ENCODE assay signal across 8 mouse cellular contexts in genomic region chr7:4513236-4513635, GRCm38 (mm10). TPM values are rescaled to one million over a fixed set of nuclear protein-coding genes. Genes with fewer than 3 reads are reported as not detected.
DNase-seq lines count a peak whose midpoint lies in the region; ATAC-seq and TF ChIP-seq lines count a peak whose summit lies in the region.

No protein-coding gene starts in this region.

- H3K4me3 ChIP-seq in forebrain, embryonic 10.5 days: no peak overlapping the region
- no peak overlapping the region for H3K4me3 ChIP-seq in forebrain, embryonic 12.5 days (replicated peaks)
- peak overlapping the region; percentile 28 for H3K4me3 ChIP-seq in heart, embryonic 15.5 days
- H3K4me3 ChIP-seq in lung, adult 2 months (replicated peaks; ENCODE audit: extremely low read depth, low read depth, low read length): no peak overlapping the region
- H3K4me3 ChIP-seq in stomach, embryonic 15.5 days (replicated peaks): no peak overlapping the region

- TF ChIP-seq CTCF in lung, adult 2 months (IDR thresholded peaks at IDR 0.05; ENCODE audit: insufficient read depth, low read length): peak; percentile 80

- H3K27ac ChIP-seq in forebrain, embryonic 10.5 days: peak overlapping the region; percentile 71; the same call in 1 of the 2 replicates
- H3K27ac ChIP-seq in forebrain, embryonic 12.5 days: no peak overlapping the region
- H3K27ac ChIP-seq in heart, embryonic 15.5 days: peak overlapping the region; percentile 88
- H3K27ac ChIP-seq in stomach, embryonic 15.5 days: peak overlapping the region; percentile 73

- H3K9ac ChIP-seq in forebrain, embryonic 12.5 days: no peak overlapping the region
- H3K9ac ChIP-seq in heart, embryonic 15.5 days: peak overlapping the region; percentile 28
- no peak overlapping the region for H3K9ac ChIP-seq in stomach, embryonic 15.5 days

- DNase-seq in forebrain, embryonic 10.5 days (ENCODE audit: extremely low spot score, low spot score): peak; percentile 56
- peak; percentile 55 for DNase-seq in 3T3-L1 (ENCODE audit: low read depth, low spot score)
- DNase-seq in adipocyte (ENCODE audit: low spot score): peak; percentile 38
- no peak for DNase-seq in lung, adult 2 months
- DNase-seq in layer of hippocampus, adult 9-11 months: no peak

- H3K4me1 ChIP-seq in forebrain, embryonic 10.5 days: peaks cover 47% of the 10 kb centered on the region
- peaks cover 37% of the 10 kb centered on the region for H3K4me1 ChIP-seq in forebrain, embryonic 12.5 days
- peaks cover 87% of the 10 kb centered on the region for H3K4me1 ChIP-seq in heart, embryonic 15.5 days (replicated peaks)
- H3K4me1 ChIP-seq in lung, adult 2 months (ENCODE audit: control insufficient read depth, insufficient read depth, low read length): no peaks in the 10 kb centered on the region
- peaks cover 21% of the 10 kb centered on the region for H3K4me1 ChIP-seq in stomach, embryonic 15.5 days

- H3K4me2 ChIP-seq in forebrain, embryonic 12.5 days: no peak overlapping the region
- H3K4me2 ChIP-seq in heart, embryonic 15.5 days: peak overlapping the region; percentile 56
- peak overlapping the region; percentile 1; the same call in 1 of the 2 replicates for H3K4me2 ChIP-seq in stomach, embryonic 15.5 days

- H3K27me3 ChIP-seq in forebrain, embryonic 10.5 days (ENCODE audit: poor library complexity, severe bottlenecking): peaks cover 10% of the 10 kb centered on the region
- H3K27me3 ChIP-seq in forebrain, embryonic 12.5 days: peaks cover 11% of the 10 kb centered on the region; the same call in 1 of the 2 replicates
- H3K27me3 ChIP-seq in heart, embryonic 15.5 days: no peaks in the 10 kb centered on the region
- H3K27me3 ChIP-seq in stomach, embryonic 15.5 days (replicated peaks): no peaks in the 10 kb centered on the region

- 35% methylated on average over 13 of the region's 13 CpGs for WGBS in forebrain, embryonic 10.5 days
- 42% methylated on average over 13 of the region's 13 CpGs for WGBS in forebrain, embryonic 12.5 days
- 18% methylated on average over 13 of the region's 13 CpGs for WGBS in heart, embryonic 15.5 days
- 30% methylated on average over 13 of the region's 13 CpGs for WGBS in lung, adult 2 months
- 32% methylated on average over 13 of the region's 13 CpGs for WGBS in stomach, embryonic 15.5 days

- no peaks in the 10 kb centered on the region for H3K36me3 ChIP-seq in forebrain, embryonic 10.5 days (replicated peaks)
- no peaks in the 10 kb centered on the region for H3K36me3 ChIP-seq in forebrain, embryonic 12.5 days (replicated peaks)
- peaks cover 5% of the 10 kb centered on the region; the same call in 1 of the 2 replicates for H3K36me3 ChIP-seq in heart, embryonic 15.5 days
- H3K36me3 ChIP-seq in stomach, embryonic 15.5 days: no peaks in the 10 kb centered on the region

- no peak for TF ChIP-seq POLR2A in lung, adult 2 months (IDR thresholded peaks at IDR 0.05; ENCODE audit: borderline replicate concordance, extremely low read depth, low read depth, low read length)

- peaks cover 4% of the 10 kb centered on the region; the same call in 1 of the 2 replicates for H3K9me3 ChIP-seq in forebrain, embryonic 10.5 days
- no peaks in the 10 kb centered on the region for H3K9me3 ChIP-seq in forebrain, embryonic 12.5 days
- no peaks in the 10 kb centered on the region for H3K9me3 ChIP-seq in heart, embryonic 15.5 days (replicated peaks)
- no peaks in the 10 kb centered on the region for H3K9me3 ChIP-seq in stomach, embryonic 15.5 days

- ATAC-seq in forebrain, embryonic 12.5 days (ENCODE audit: low FRiP score): no peak
- no peak for ATAC-seq in heart, embryonic 15.5 days (replicated peaks; ENCODE audit: insufficient number of reproducible peaks, insufficient read depth, low FRiP score, low read depth)
- ATAC-seq in stomach, embryonic 15.5 days (ENCODE audit: insufficient read depth, low FRiP score, low read depth): no peak

RNA-seq across cellular contexts. Expression of gene Tnnt1, which starts 2.9 kb away (rescaled TPM):
- 4.3 and 4.5 TPM in 2 replicates for polyA plus RNA-seq in forebrain, embryonic 10.5 days (2016; fragmentation: Nextera tagmentation; extraction: Ambion mirVana)
- 5.6 and 8.3 TPM in 2 replicates for polyA plus RNA-seq in forebrain, embryonic 12.5 days (2016; fragmentation: Nextera tagmentation; extraction: Ambion mirVana)
- polyA plus RNA-seq in heart, embryonic 15.5 days (2015; fragmentation: Nextera tagmentation; extraction: Ambion mirVana): 255 and 278 TPM in 2 replicates
- polyA plus RNA-seq in lung, adult 2 months (2012; rRNA removed): 0.81 and 0.89 TPM in 2 replicates
- 25.5 and 33.1 TPM in 2 replicates for polyA plus RNA-seq in stomach, embryonic 15.5 days (2015; fragmentation: Nextera tagmentation; extraction: Ambion mirVana)

RNA-seq across cellular contexts. Expression of gene Tnni3, which starts 10.8 kb away (rescaled TPM):
- 1.8 and 1.9 TPM in 2 replicates for polyA plus RNA-seq in forebrain, embryonic 10.5 days (2016; fragmentation: Nextera tagmentation; extraction: Ambion mirVana)
- 2.2 and 2.4 TPM in 2 replicates for polyA plus RNA-seq in forebrain, embryonic 12.5 days (2016; fragmentation: Nextera tagmentation; extraction: Ambion mirVana)
- polyA plus RNA-seq in heart, embryonic 15.5 days (2015; fragmentation: Nextera tagmentation; extraction: Ambion mirVana): 2,753 and 3,427 TPM in 2 replicates
- polyA plus RNA-seq in lung, adult 2 months (2012; rRNA removed): 428 and 438 TPM in 2 replicates
- 5.4 and 6.4 TPM in 2 replicates for polyA plus RNA-seq in stomach, embryonic 15.5 days (2015; fragmentation: Nextera tagmentation; extraction: Ambion mirVana)

RNA-seq across cellular contexts. Expression of gene Ppp1r12c, which starts 11.8 kb away (rescaled TPM):
- polyA plus RNA-seq in forebrain, embryonic 10.5 days (2016; fragmentation: Nextera tagmentation; extraction: Ambion mirVana): 34.2 and 34.8 TPM in 2 replicates
- polyA plus RNA-seq in forebrain, embryonic 12.5 days (2016; fragmentation: Nextera tagmentation; extraction: Ambion mirVana): 54.6 and 59.7 TPM in 2 replicates
- polyA plus RNA-seq in heart, embryonic 15.5 days (2015; fragmentation: Nextera tagmentation; extraction: Ambion mirVana): 32.5 and 43.7 TPM in 2 replicates
- polyA plus RNA-seq in lung, adult 2 months (2012; rRNA removed): 92.3 and 108 TPM in 2 replicates
- 51.7 and 53.6 TPM in 2 replicates for polyA plus RNA-seq in stomach, embryonic 15.5 days (2015; fragmentation: Nextera tagmentation; extraction: Ambion mirVana)

RNA-seq across cellular contexts. Expression of gene Dnaaf3, which starts 19.0 kb away (rescaled TPM):
- 2.7 and 3.2 TPM in 2 replicates for polyA plus RNA-seq in forebrain, embryonic 10.5 days (2016; fragmentation: Nextera tagmentation; extraction: Ambion mirVana)
- polyA plus RNA-seq in forebrain, embryonic 12.5 days (2016; fragmentation: Nextera tagmentation; extraction: Ambion mirVana): 1.7 and 2.9 TPM in 2 replicates
- polyA plus RNA-seq in heart, embryonic 15.5 days (2015; fragmentation: Nextera tagmentation; extraction: Ambion mirVana): 0.96 and 1.2 TPM in 2 replicates
- polyA plus RNA-seq in lung, adult 2 months (2012; rRNA removed): 16.1 and 17.8 TPM in 2 replicates
- polyA plus RNA-seq in stomach, embryonic 15.5 days (2015; fragmentation: Nextera tagmentation; extraction: Ambion mirVana): 1.3 and 1.7 TPM in 2 replicates

RNA-seq across cellular contexts. Expression of gene Syt5, which starts 34.1 kb away (rescaled TPM):
- 4.9 and 6.7 TPM in 2 replicates for polyA plus RNA-seq in forebrain, embryonic 10.5 days (2016; fragmentation: Nextera tagmentation; extraction: Ambion mirVana)
- polyA plus RNA-seq in forebrain, embryonic 12.5 days (2016; fragmentation: Nextera tagmentation; extraction: Ambion mirVana): 34.6 and 35.2 TPM in 2 replicates
- 1.3 and 2.0 TPM in 2 replicates for polyA plus RNA-seq in heart, embryonic 15.5 days (2015; fragmentation: Nextera tagmentation; extraction: Ambion mirVana)
- 12.6 and 13.8 TPM in 2 replicates for polyA plus RNA-seq in lung, adult 2 months (2012; rRNA removed)
- 7.4 and 7.9 TPM in 2 replicates for polyA plus RNA-seq in stomach, embryonic 15.5 days (2015; fragmentation: Nextera tagmentation; extraction: Ambion mirVana)

Comparison
In these comparisons a context has a peak if more than half of its experiments do, and no peak if none do; other contexts are left out.
1. DNase-seq: peak in forebrain, embryonic 10.5 days (single experiment), 3T3-L1 (single experiment) and adipocyte (single experiment); none in lung, adult 2 months (single experiment) and layer of hippocampus, adult 9-11 months (single experiment).
2. RNA of gene Tnni3, which starts 10.8 kb away (polyA plus RNA-seq): 2,753 to 3,427 TPM in heart, embryonic 15.5 days and 428 to 438 TPM in lung, adult 2 months; 5.4 to 6.4 TPM in stomach, embryonic 15.5 days, 2.2 to 2.4 TPM in forebrain, embryonic 12.5 days and 1.8 to 1.9 TPM in forebrain, embryonic 10.5 days; every median in the first group is over 10 times any median in the second.